Mouse (Mus musculus): ENCODE measurements around the gene Fastkd5. TPM values are rescaled to one million over a fixed set of nuclear protein-coding genes. Genes with fewer than 3 reads are reported as not detected.
"Not testable (repeated sequence)": the region's sequence is repeated elsewhere in the genome, so short reads cannot be mapped to it uniquely, and the experiment has no call there.

The Fastkd5 gene
- 8.9 and 14.0 TPM in 2 replicates for total RNA-seq (2021)
- long read RNA-seq, partial matches to known transcripts, result 1 of 16 reads
- long read RNA-seq, other reads (novel, unspliced or antisense), result 12 of 16 reads

- DNase-seq, result peak; percentile 91
These were observed at the start of gene Fastkd5, which contains the start of gene Ubox5 for GRCm38 (mm10) chr2:130629839-130630203. Fastkd5 (minus strand) TSS chr2:130630027. Ubox5 (minus strand) TSS chr2:130630038.

- DNase-seq, result no peak
These were observed 49.3 kb upstream of the Fastkd5 start for GRCm38 (mm10) chr2:130679154-130679553.

GRCm38 (mm10) chr2:130677211-130677610 is 47.4 kb upstream of the Fastkd5 start:
- DNase-seq, result peak; percentile 29

- peak; percentile 84 for DNase-seq
These were observed 37.7 kb upstream of the Fastkd5 start, which contains the start of gene Itpa for GRCm38 (mm10) chr2:130667559-130667958. Itpa (plus strand) TSS chr2:130667610.

- DNase-seq, result peak; percentile 91
These were observed 34.4 kb upstream of the Fastkd5 start, which contains the start of gene Ddrgk1 for GRCm38 (mm10) chr2:130664102-130664701. Ddrgk1 (minus strand) TSS chr2:130664659.

- DNase-seq, result no peak
These were observed 33.5 kb upstream of the Fastkd5 start for GRCm38 (mm10) chr2:130663342-130663741.

GRCm38 (mm10) chr2:130658530-130658929 is 28.7 kb upstream of the Fastkd5 start:
- DNase-seq, result no peak

- no peak for DNase-seq
These were observed 27.7 kb upstream of the Fastkd5 start for GRCm38 (mm10) chr2:130657541-130657940.

GRCm38 (mm10) chr2:130656536-130656935 is 26.7 kb upstream of the Fastkd5 start:
- no peak for DNase-seq

- DNase-seq, result no peak
These were observed 26.0 kb upstream of the Fastkd5 start for GRCm38 (mm10) chr2:130655660-130656339.

GRCm38 (mm10) chr2:130653760-130654159 is 23.9 kb upstream of the Fastkd5 start:
- no peak for DNase-seq

- DNase-seq, result no peak
These were observed 23.5 kb upstream of the Fastkd5 start for GRCm38 (mm10) chr2:130653303-130653702.

- not testable (repeated sequence) for DNase-seq
These were observed 19.2 kb upstream of the Fastkd5 start for GRCm38 (mm10) chr2:130649028-130649427.

GRCm38 (mm10) chr2:130645198-130645597 is 15.4 kb upstream of the Fastkd5 start:
- DNase-seq, result no peak

- DNase-seq, result peak; percentile 98
These were observed 13.0 kb upstream of the Fastkd5 start, which contains the start of gene Lzts3 for GRCm38 (mm10) chr2:130642684-130643369. Lzts3 (minus strand) TSS chr2:130642803.

GRCm38 (mm10) chr2:130642197-130642660 is 12.4 kb upstream of the Fastkd5 start:
- no peak for DNase-seq

GRCm38 (mm10) chr2:130641351-130642025 is 11.7 kb upstream of the Fastkd5 start:
- no peak for DNase-seq

- no peak for DNase-seq
These were observed 9.4 kb upstream of the Fastkd5 start for GRCm38 (mm10) chr2:130639276-130639675.

- peak; percentile 49 for DNase-seq
These were observed 8.3 kb upstream of the Fastkd5 start for GRCm38 (mm10) chr2:130638101-130638611.

GRCm38 (mm10) chr2:130635847-130636246 is 6.0 kb upstream of the Fastkd5 start:
- DNase-seq, result no peak

GRCm38 (mm10) chr2:130634739-130635411 is 5.0 kb upstream of the Fastkd5 start:
- no peak for DNase-seq
